Mouse (Mus musculus): Measurements from ENCODE around the gene Ms4a15.

DNA sequence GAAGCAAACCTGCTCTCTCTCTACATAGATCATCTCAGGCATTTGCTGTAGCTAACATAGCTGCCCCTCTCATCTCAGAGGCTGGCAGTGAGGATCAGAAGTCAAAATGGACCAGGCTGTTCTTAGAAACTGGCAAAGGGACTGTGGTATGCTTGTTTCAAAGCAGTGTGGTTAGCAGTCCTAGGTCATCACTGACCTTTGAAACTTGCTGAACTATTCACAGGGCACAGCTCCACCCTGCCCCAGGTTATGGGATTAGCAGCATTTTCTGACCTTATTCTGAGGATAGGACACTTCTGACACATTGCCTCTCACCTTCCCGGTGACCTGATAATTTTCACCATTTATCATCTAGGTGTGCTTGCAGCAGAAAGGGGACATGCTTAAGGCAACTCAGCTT, 4.5 kb downstream of the Ms4a15 start:
- TF ChIP-seq CTCF (IDR thresholded peaks at IDR 0.05; ENCODE audit: low read depth, low read length) (no peak), POLR2A (IDR thresholded peaks at IDR 0.05; ENCODE audit: insufficient read depth, low read length) (no peak), EP300 (IDR thresholded peaks at IDR 0.05; ENCODE audit: insufficient read depth, low read depth, low read length) (no peak)

Measured in ES-Bruce4 (cell line).